Mouse (Mus musculus): ENCODE results near the gene Cyb5d1.

Cyb5d1 gene

GRCm38 (mm10) chr11:69395235-69395633 lies at the start of gene Cyb5d1, which contains the start of gene Naa38:
Gene Cyb5d1 (minus strand): TSS chr11:69395631.
Gene Naa38 (plus strand): TSS chr11:69395487.
- DNase-seq (ENCODE audit: low spot score in 2 of 2), result peak; percentile 76 to 82

DNA sequence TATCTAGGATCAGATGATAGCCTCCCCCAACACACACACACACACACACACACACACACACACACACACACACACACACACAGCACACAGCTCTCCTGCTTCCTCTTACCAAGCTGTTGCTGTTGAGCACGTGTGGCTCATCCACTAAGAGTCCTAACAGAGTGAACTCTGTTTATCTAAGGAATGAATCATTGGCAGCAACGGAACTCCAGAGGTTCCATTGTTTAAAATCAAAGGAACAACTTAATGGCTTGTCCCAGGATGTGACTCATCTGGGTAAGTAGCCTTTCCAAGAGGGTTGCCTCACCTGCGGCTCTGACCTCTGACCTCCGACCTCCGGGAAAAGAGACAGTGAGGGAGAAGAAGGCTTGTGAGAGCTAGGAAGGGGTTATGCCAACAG lies 47.9 kb upstream of the Cyb5d1 start:
- DNase-seq (ENCODE audit: low spot score in 2 of 2), result no peak

DNA sequence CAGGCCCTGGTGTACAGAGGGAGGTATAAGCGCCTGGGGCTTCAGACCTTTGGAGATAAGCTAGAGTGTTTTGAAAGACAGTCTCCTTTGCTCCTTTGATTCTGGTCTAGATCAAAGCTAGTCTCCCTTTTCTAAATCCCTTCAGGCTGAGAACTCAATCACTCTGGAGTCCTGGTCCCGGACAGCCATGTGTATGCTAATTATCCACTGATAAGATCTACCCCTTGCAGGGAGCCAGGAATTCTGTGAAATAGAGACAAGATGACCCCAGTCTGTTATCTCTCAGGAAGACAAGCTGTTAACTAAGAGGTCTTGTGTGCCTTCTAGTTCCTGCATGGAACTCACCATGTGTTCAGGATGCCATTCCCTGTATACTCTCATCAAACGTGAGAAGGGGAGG lies 41.9 kb upstream of the Cyb5d1 start:
- no peak for DNase-seq (ENCODE audit: low spot score in 2 of 2)

DNA sequence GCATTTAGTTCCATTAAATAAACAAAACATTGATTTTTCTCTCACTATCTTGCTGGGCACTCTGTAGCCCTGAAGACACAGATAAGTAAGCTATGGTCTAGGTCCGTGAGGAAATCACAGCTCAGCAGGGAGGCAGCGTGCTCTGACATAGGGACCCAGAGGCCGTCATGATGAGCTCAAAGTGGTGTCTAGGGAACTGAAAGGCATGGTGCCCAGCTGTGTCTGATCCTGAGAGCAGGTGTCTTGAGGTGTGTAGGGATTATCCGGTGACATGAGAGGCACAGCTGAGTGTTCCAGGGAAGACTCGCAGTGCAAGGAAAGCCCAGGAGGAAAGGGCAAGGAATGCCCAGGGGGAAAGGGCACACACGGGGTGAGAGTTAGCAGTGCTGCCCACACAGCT lies 37.8 kb upstream of the Cyb5d1 start:
- DNase-seq (ENCODE audit: low spot score in 2 of 2), result no peak

DNA sequence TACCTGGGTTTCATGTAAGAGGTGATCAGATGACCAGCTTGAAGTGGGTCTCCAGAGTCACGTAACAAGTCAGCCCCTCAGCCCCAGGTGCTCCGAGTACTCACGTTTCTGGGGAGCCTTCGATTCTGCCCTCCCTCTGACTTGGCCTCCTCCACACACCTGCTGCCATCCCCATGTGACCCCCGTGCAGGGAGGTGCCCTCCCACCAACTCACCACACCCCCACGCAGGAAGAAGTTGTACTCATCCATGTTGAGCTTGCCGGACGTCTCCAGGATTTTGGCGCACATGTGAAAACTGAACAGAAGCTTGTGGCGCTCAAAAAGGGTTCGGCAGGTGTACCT lies 37.2 kb upstream of the Cyb5d1 start:
- DNase-seq (ENCODE audit: low spot score in 2 of 2), result no peak

GRCm38 (mm10) chr11:69431829-69432639 lies 36.6 kb upstream of the Cyb5d1 start:
- peak in 1 of 2 experiments; percentile 45 for DNase-seq (ENCODE audit: low spot score in 2 of 2)

- no peak for DNase-seq (ENCODE audit: low spot score in 2 of 2)
Measured at GRCm38 (mm10) chr11:69430631-69431030, 35.2 kb upstream of the Cyb5d1 start.

DNA sequence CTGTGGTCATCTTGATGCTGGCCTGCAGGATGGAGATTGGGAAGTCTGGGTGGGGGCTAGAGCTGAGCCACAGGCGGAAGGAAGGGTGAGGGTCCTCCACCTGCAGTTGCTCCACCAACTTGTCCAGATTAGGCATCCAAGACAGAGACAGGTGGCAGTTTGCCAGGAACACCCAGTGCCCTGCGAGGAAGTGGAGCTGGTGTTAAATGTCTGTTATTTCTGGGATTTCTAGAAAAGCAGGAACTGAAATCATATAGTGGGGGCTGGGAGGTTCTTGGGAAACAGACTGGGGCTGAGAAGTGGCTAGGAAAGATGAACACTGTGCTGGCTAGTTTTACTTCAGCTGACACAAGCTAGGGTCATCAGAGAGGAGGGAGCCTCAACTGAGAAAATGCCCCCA lies 33.9 kb upstream of the Cyb5d1 start:
- DNase-seq (ENCODE audit: low spot score in 2 of 2), result no peak

GRCm38 (mm10) chr11:69428751-69429150 lies 33.3 kb upstream of the Cyb5d1 start:
- no peak for DNase-seq (ENCODE audit: low spot score in 2 of 2)

GRCm38 (mm10) chr11:69426246-69426645 lies 30.8 kb upstream of the Cyb5d1 start:
- DNase-seq (ENCODE audit: low spot score in 2 of 2), result no peak

- no peak for DNase-seq (ENCODE audit: low spot score in 2 of 2)
Measured at GRCm38 (mm10) chr11:69423885-69424284, 28.5 kb upstream of the Cyb5d1 start.

DNA sequence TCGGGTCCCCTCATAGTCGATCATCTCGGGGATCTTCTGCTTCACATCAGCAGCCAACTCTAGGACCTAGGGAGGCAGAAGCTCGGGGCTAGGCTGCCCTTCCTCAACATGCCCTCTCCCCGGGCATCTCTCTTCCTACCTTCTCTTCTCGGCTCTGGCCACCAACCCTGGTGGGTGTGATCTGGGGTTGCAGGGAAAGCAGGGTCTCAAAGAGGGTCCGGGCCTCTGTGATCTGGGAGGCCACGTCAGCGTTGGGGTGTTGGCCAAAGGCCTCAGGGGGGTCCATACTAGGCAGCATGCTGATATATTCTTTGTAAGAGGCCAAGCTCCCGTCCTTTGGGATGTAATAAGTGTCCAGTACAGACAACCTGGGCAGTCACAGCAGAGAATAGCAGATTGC lies 27.4 kb upstream of the Cyb5d1 start:
- DNase-seq (ENCODE audit: low spot score in 2 of 2), result no peak

- no peak for DNase-seq (ENCODE audit: low spot score in 2 of 2)
Measured at GRCm38 (mm10) chr11:69421131-69421977, 25.9 kb upstream of the Cyb5d1 start.

GRCm38 (mm10) chr11:69420554-69421000 lies 25.1 kb upstream of the Cyb5d1 start:
- DNase-seq (ENCODE audit: low spot score in 2 of 2), result no peak

- no peak for DNase-seq (ENCODE audit: low spot score in 2 of 2)
Measured at GRCm38 (mm10) chr11:69419813-69420553, 24.6 kb upstream of the Cyb5d1 start.

DNA sequence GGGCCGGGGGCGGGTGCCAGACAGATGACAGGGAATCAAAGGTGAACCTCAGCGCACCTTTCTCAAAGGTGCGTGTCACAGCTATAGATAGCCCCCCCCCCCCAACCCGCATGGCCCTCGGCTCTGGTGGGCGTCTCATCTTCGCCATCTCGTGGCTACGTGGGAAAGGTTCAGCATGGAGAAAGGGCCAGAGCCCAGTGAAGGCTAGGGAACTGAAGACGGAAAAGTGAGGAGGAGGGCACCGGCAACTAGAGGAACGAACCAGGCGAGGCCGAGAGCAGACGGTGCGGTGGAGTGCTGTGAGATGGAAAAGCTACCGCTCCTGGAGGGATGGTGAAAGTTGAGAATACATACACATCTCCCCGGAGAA lies 24.0 kb upstream of the Cyb5d1 start:
- no peak for DNase-seq (ENCODE audit: low spot score in 2 of 2)

DNA sequence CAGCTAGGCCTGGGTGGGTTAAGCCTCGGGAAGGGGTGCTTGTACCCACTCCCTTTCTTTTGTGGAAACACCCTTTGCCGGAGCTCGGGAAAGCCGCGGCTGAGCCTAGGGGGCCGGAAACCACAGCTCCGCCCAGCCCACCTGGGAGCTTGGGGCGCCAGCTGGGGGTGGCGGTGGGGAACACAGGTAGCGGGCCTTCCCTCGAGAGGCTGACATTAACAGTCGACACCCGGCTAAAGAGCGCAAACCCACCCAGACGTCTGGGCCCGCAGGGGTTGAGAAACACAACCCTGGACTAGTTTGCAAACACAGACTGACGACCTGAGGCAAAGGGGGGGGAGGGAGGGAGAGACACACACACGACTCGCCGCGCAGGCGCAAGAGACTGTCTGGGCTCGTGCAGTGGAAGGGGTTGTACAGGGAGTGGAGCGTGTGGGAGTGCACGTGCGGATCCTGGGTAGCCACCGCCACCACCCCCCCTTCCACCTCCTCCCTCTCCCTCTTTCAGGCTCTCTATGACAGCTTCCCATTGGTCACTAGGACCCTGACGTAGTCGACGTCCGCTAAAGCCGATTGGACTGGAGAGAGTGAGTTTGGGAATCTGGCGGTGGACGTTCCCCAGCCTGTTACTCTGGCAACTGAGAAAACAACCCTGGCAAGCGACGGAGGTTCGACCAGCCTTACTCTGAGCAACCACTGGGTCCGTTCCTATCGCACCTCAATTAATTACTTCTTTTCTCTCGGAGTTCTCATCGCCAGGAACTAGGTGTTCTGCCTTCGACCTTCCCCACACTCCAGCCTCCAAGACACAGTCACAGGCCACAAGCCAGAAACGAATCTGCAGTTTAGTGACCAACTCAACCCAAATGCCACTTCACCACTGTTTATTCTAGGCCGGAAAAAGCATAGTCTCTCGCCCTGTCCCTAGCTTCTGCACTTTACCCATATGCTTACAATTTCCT lies 23.3 kb upstream of the Cyb5d1 start:
- peak in 1 of 2 experiments; percentile 44 for DNase-seq (ENCODE audit: low spot score in 2 of 2)

GRCm38 (mm10) chr11:69417449-69418384 lies 22.3 kb upstream of the Cyb5d1 start:
- DNase-seq (ENCODE audit: low spot score in 2 of 2), result peak in 1 of 2 experiments; percentile 59

DNA sequence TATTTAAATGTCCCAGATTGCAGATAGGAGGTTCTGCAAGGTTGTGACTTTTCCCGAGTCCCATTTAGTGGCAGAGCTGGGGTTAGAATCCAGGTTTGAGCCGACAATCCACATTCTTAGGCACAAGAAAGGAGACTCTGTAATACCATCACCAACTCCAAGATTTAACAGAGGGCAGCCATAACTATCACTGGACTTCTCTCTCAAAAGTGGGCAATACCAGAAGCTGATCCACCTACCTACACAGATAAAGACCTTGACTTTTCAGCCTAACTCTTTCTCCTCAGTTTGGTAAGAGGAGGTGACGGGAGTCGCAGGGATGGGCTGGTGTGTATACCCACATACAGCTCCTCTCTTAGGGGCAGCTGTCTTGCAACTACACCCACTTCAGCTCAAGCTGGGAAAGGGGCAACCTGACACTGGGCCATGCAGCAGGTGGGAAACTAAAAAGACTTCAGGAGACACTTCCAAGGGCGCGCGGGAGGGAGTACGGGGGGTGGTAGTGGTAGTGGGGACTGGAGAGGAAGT lies 21.6 kb upstream of the Cyb5d1 start:
- DNase-seq (ENCODE audit: low spot score in 2 of 2), result no peak

- no peak for DNase-seq (ENCODE audit: low spot score in 2 of 2)
Measured at GRCm38 (mm10) chr11:69416509-69416908, 21.1 kb upstream of the Cyb5d1 start.
